Mouse (Mus musculus) thymus, adult 2 months (tissue): ENCODE results near the gene Clec4a2.

ENCODE experiments used
- CTCF ChIP-seq: fragments of 200-500 bp; IDR thresholded peaks from 2 replicates; pipeline ENCODE4 v1.5.1; 2012; ENCODE audit warnings: mild to moderate bottlenecking, control low read depth, low read length, moderate library complexity, borderline replicate concordance; ENCODE audit not compliant: control insufficient read depth, poor library complexity, insufficient read depth; ENCODE audit errors: extremely low read depth
- POLR2A ChIP-seq: fragments of 200-500 bp; IDR thresholded peaks from 2 replicates; pipeline ENCODE4 v1.6.1; 2012; ENCODE audit warnings: mild to moderate bottlenecking, low read length, control low read depth, moderate library complexity; ENCODE audit not compliant: control insufficient read depth, poor library complexity, insufficient read depth; ENCODE audit errors: extremely low read depth

- no peak for TF ChIP-seq CTCF
- no peak for TF ChIP-seq POLR2A
Observed at GRCm38 (mm10) chr6:123172593-123172992, 66.4 kb downstream of the Clec4a2 start, which contains the start of gene Clec4b2.
